Mouse (Mus musculus): ENCODE measurements at regions not wholly inside any gene's neighbourhood (a gene's known extent, or its start where the extent isn't known, plus 50 kb on each side); places are given as distances from the start of the nearest gene placed in this dataset.

DNA sequence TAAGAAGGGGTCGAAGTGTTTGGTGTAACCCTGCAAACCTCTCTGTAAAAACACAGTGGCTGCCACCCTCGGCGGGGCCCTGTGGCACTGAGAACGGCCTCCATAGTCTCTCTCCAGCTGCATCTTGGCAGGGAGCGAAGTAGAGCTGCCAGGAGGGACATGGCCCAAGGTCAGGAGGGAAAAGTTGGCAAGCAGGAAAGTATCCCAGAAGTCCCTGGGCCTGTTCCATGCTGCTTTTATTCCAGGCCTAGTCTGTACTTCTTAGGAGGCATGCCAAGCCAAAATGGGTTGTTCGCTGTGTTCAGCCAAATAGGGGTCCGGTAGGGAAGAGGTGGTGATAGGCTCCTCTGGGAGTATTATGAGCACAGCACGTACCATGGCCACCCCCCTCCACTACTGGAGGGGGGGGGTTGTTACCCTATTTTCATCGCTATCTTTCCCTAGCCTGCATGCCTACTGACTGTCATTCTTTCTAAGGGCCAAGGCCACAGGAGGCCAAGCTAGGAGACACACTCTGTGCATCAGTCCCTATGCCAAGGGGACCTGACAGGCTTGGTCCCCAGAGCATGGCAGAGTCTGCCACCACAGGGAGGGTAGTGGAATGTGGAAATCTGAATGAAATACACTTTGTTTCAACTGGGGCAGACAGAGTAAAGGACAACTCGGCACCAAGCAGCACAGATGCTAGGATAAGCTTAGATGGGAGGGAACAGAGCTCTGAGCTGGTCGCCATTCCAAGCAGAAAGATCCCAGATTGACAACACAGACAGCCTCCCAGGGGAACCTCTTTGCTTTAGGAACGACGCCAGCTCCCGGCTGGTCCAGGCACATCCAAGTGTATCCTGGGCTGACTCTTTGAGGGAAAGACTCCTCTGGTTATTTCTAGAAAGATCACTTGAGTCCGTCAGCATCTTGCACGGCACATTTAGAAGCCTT, 74.2 kb upstream of the Irf2bp2 start:
- peak; percentile 9; the same call in 1 of the 2 replicates for ATAC-seq (ENCODE audit: low FRiP score, low TSS enrichment)
- H3K4me3 ChIP-seq (replicated peaks; ENCODE audit: low read depth, low read length), result no peak overlapping the region
- no peak overlapping the region for H3K9ac ChIP-seq (replicated peaks; ENCODE audit: low read length)
- WGBS, result 55% methylated on average over 16 of the region's 16 CpGs
- H3K27me3 ChIP-seq (ENCODE audit: control insufficient read depth, insufficient read depth, low read length), result no peaks in the 10 kb centered on the region
- H3K4me1 ChIP-seq (ENCODE audit: control insufficient read depth, insufficient read depth, low read length), result peaks cover 55% of the 10 kb centered on the region
- H3K36me3 ChIP-seq (ENCODE audit: control insufficient read depth, insufficient read depth, low read length), result no peaks in the 10 kb centered on the region
- peak overlapping the region; percentile 94 for H3K27ac ChIP-seq (replicated peaks; ENCODE audit: low read depth, low read length)
- peak; percentile 71 for DNase-seq
- H3K4me2 ChIP-seq (ENCODE audit: low read length), result no peak overlapping the region
- no peaks in the 10 kb centered on the region for H3K9me3 ChIP-seq (ENCODE audit: control insufficient read depth, low read length)

DNA sequence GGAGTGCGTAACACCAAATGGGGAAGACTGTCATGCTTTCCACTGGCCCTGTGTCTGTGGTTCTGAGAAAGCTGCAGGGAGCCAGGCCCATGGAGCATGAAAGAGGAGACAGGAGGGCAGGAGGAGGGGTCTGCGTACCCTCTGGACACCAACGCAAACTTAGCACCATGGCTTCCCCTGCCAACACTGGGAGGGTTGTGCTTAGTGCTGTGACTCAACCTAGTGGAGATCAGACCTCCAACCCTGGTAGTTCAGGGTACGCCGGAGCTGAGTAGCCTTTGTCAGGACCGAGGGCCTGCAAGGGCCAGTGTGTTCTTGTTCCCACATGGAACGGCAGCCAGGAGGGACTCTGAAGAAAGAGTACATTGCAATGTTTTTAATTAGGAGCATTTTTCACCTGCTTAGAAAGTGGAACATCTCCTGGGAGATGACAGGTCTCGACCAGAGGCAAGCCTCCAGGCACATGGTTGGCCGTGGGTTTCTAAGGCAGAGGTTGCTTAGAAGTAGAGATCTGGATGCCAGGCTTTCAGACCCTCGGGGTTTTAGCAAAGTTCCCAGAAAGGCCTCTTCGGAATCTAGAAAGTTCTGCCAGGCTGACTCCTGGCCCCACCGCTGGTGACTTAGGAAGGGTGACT, 73.4 kb upstream of the Irf2bp2 start:
- DNase-seq, result no peak
- WGBS, result 37% methylated on average over 12 of the region's 12 CpGs
- peak; percentile 15 for ATAC-seq (ENCODE audit: low FRiP score, low TSS enrichment)

GRCm38 (mm10) chr8:126666327-126667085, 72.7 kb upstream of the Irf2bp2 start:
- no peaks in the 10 kb centered on the region for H3K27me3 ChIP-seq (ENCODE audit: control insufficient read depth, insufficient read depth, low read length)
- H3K9ac ChIP-seq (replicated peaks; ENCODE audit: low read length), result peak overlapping the region; percentile 41; the same call in 1 of the 2 replicates
- H3K9me3 ChIP-seq (ENCODE audit: control insufficient read depth, low read length), result no peaks in the 10 kb centered on the region
- under 1% methylated on average over 15 of the region's 15 CpGs for WGBS
- peak overlapping the region; percentile 43 for H3K4me2 ChIP-seq (ENCODE audit: low read length)
- DNase-seq, result peak; percentile 100
- peaks cover 70% of the 10 kb centered on the region for H3K4me1 ChIP-seq (ENCODE audit: control insufficient read depth, insufficient read depth, low read length)
- no peaks in the 10 kb centered on the region for H3K36me3 ChIP-seq (ENCODE audit: control insufficient read depth, insufficient read depth, low read length)
- ATAC-seq (ENCODE audit: low FRiP score, low TSS enrichment), result peak; percentile 89
- no peak overlapping the region for H3K4me3 ChIP-seq (replicated peaks; ENCODE audit: low read depth, low read length)
- H3K27ac ChIP-seq (replicated peaks; ENCODE audit: low read depth, low read length), result peak overlapping the region; percentile 94

More for the DNA sequence above, 73.4 kb upstream of the Irf2bp2 start:
- peak overlapping the region; percentile 94 for H3K27ac ChIP-seq (replicated peaks; ENCODE audit: low read depth, low read length)
- peak overlapping the region; percentile 43 for H3K4me2 ChIP-seq (ENCODE audit: low read length)
- no peak overlapping the region for H3K4me3 ChIP-seq (replicated peaks; ENCODE audit: low read depth, low read length)
- H3K4me1 ChIP-seq (ENCODE audit: control insufficient read depth, insufficient read depth, low read length), result peaks cover 63% of the 10 kb centered on the region
- no peaks in the 10 kb centered on the region for H3K27me3 ChIP-seq (ENCODE audit: control insufficient read depth, insufficient read depth, low read length)
- H3K36me3 ChIP-seq (ENCODE audit: control insufficient read depth, insufficient read depth, low read length), result no peaks in the 10 kb centered on the region
- no peaks in the 10 kb centered on the region for H3K9me3 ChIP-seq (ENCODE audit: control insufficient read depth, low read length)
- no peak overlapping the region; the same call in 1 of the 2 replicates for H3K9ac ChIP-seq (replicated peaks; ENCODE audit: low read length)

GRCm38 (mm10) chr8:126665581-126666241, 71.9 kb upstream of the Irf2bp2 start:
- Histone ChIP-seq H3K4me2 (ENCODE audit: low read length) (peak overlapping the region; percentile 43), H3K4me1 (ENCODE audit: control insufficient read depth, insufficient read depth, low read length) (peaks cover 78% of the 10 kb centered on the region), H3K36me3 (ENCODE audit: control insufficient read depth, insufficient read depth, low read length) (no peaks in the 10 kb centered on the region), H3K27me3 (ENCODE audit: control insufficient read depth, insufficient read depth, low read length) (no peaks in the 10 kb centered on the region), H3K9ac (replicated peaks; ENCODE audit: low read length) (peak overlapping the region; percentile 41), H3K27ac (replicated peaks; ENCODE audit: low read depth, low read length) (peak overlapping the region; percentile 94), H3K4me3 (replicated peaks; ENCODE audit: low read depth, low read length) (no peak overlapping the region), H3K9me3 (ENCODE audit: control insufficient read depth, low read length) (no peaks in the 10 kb centered on the region)
- 11% methylated on average over 18 of the region's 18 CpGs for WGBS
- peak; percentile 74 for DNase-seq
- no peak for ATAC-seq (ENCODE audit: low FRiP score, low TSS enrichment)

DNA sequence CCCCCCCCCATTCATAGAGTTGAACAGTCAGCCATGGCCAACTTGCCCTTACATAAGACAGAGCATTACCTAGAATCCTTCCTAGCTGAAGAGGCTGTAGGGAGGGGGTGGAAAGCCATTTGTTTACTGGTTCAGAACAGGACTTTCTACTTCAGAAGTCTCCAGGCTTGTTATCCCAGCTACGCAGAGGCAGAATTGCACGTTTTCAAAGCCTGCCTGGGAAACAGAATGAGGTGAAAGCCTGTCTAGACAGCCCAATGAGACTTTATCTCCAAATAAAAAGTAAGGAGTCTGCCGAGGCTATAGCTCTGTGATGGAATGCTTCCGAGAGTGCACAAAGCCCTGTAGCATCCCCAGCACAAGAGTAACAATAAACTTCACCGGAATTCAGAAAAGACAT, 71.1 kb upstream of the Irf2bp2 start:
- no peaks in the 10 kb centered on the region for H3K27me3 ChIP-seq (ENCODE audit: control insufficient read depth, insufficient read depth, low read length)
- ATAC-seq (ENCODE audit: low FRiP score, low TSS enrichment) (no peak), DNase-seq (no peak)
- no peak overlapping the region for H3K4me3 ChIP-seq (replicated peaks; ENCODE audit: low read depth, low read length)
- H3K27ac ChIP-seq (replicated peaks; ENCODE audit: low read depth, low read length), result peak overlapping the region; percentile 94
- peaks cover 86% of the 10 kb centered on the region for H3K4me1 ChIP-seq (ENCODE audit: control insufficient read depth, insufficient read depth, low read length)
- no peaks in the 10 kb centered on the region for H3K9me3 ChIP-seq (ENCODE audit: control insufficient read depth, low read length)
- H3K9ac ChIP-seq (replicated peaks; ENCODE audit: low read length), result no peak overlapping the region
- no peak overlapping the region; the same call in 1 of the 2 replicates for H3K4me2 ChIP-seq (ENCODE audit: low read length)
- WGBS, result 55% methylated on average over 5 of the region's 5 CpGs
- no peaks in the 10 kb centered on the region for H3K36me3 ChIP-seq (ENCODE audit: control insufficient read depth, insufficient read depth, low read length)

DNA sequence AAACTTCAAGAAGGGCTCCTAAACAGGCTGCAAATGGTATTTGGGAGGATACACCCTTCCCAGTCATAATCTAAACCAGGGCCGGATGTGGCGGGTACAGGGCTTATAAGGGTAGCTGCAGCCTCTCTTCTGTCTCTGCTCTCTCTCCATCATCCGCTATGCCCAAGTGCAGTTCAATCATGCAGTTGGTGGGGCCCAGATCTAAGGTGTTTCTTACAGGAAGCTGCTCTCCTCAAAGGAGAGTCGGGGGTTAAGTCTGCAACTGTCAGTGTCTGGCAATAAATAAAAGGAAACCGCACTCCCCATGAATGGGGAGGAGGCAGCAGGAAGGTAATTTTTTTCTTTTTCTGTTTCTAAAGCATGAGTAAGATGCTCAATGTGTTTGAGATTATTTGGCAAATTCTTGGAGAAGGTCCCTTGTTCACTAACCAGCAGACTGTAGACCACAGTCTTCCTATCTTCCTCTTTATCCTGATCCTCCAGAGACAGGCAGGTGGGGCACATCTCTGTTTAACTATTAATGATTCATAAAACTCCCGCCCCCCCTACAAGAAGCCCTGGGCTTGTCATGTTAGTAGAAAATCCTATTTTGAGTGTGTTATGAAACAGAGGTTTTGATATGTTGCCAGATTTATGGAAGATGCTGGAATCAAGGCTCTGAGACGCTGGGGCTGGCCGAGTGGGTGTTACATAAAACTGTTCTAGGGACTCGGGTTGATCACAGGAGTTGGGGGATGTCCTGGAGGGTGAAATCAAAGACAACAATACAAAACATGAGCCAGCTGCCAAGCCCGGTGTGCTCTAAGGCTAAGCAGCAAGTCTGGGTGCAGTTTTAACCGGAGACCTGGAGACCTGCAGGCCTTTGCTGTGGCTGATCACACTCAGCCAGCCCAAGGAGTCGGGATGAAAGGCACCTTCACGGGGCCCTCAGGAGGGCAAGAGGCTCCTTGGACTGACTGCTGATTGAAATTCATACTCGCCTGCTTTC, 69.3 kb upstream of the Irf2bp2 start:
- Histone ChIP-seq H3K36me3 (ENCODE audit: control insufficient read depth, insufficient read depth, low read length) (no peaks in the 10 kb centered on the region), H3K27me3 (ENCODE audit: control insufficient read depth, insufficient read depth, low read length) (no peaks in the 10 kb centered on the region), H3K27ac (replicated peaks; ENCODE audit: low read depth, low read length) (peak overlapping the region; percentile 90), H3K9ac (replicated peaks; ENCODE audit: low read length) (0 out of 2 replicates have a peak overlapping the region, but pooled peaks have one; percentile 3), H3K4me1 (ENCODE audit: control insufficient read depth, insufficient read depth, low read length) (peaks cover 79% of the 10 kb centered on the region), H3K4me3 (replicated peaks; ENCODE audit: low read depth, low read length) (no peak overlapping the region), H3K9me3 (ENCODE audit: control insufficient read depth, low read length) (no peaks in the 10 kb centered on the region), H3K4me2 (ENCODE audit: low read length) (no peak overlapping the region)
- DNase-seq (peak; percentile 37), ATAC-seq (ENCODE audit: low FRiP score, low TSS enrichment) (no peak)
- WGBS, result 37% methylated on average over 14 of the region's 14 CpGs

- no peaks in the 10 kb centered on the region for H3K36me3 ChIP-seq (ENCODE audit: control insufficient read depth, insufficient read depth, low read length)
- H3K9ac ChIP-seq (replicated peaks; ENCODE audit: low read length), result no peak overlapping the region
- no peak overlapping the region for H3K4me3 ChIP-seq (replicated peaks; ENCODE audit: low read depth, low read length)
- H3K27ac ChIP-seq (replicated peaks; ENCODE audit: low read depth, low read length), result peak overlapping the region; percentile 90
- H3K9me3 ChIP-seq (ENCODE audit: control insufficient read depth, low read length), result no peaks in the 10 kb centered on the region
- peaks cover 70% of the 10 kb centered on the region for H3K4me1 ChIP-seq (ENCODE audit: control insufficient read depth, insufficient read depth, low read length)
- DNase-seq, result no peak
- H3K27me3 ChIP-seq (ENCODE audit: control insufficient read depth, insufficient read depth, low read length), result no peaks in the 10 kb centered on the region
- 30% methylated on average over 5 of the region's 5 CpGs for WGBS
- no peak overlapping the region for H3K4me2 ChIP-seq (ENCODE audit: low read length)
- ATAC-seq (ENCODE audit: low FRiP score, low TSS enrichment), result no peak
Measured at GRCm38 (mm10) chr8:126662151-126662550, 68.4 kb upstream of the Irf2bp2 start.

All from midbrain, embryonic 14.5 days (tissue).